Mouse (Mus musculus) layer of hippocampus, postnatal 25 days (tissue): ENCODE measurements around the gene Necap2. TPM values are rescaled to one million over a fixed set of nuclear protein-coding genes. Genes with fewer than 3 reads are reported as not detected.

Source experiments
- DNase-seq, 2 experiments: peaks; one replicate each; pipeline ENCODE4 v3.0.0; 2022; ENCODE audit warnings: mixed read lengths in 2 of 2, low spot score in 1 of 2; ENCODE audit errors: extremely low spot score in 1 of 2
- total RNA-seq, 2 experiments: library from RNA; stranded (reverse); gene quantifications; 2 replicates each; pipeline ENCODE4 v1.2.3; 2021

Gene Necap2
- total RNA-seq, 2 experiments from 2014 or later, result 41.2 to 46.5 TPM

DNA sequence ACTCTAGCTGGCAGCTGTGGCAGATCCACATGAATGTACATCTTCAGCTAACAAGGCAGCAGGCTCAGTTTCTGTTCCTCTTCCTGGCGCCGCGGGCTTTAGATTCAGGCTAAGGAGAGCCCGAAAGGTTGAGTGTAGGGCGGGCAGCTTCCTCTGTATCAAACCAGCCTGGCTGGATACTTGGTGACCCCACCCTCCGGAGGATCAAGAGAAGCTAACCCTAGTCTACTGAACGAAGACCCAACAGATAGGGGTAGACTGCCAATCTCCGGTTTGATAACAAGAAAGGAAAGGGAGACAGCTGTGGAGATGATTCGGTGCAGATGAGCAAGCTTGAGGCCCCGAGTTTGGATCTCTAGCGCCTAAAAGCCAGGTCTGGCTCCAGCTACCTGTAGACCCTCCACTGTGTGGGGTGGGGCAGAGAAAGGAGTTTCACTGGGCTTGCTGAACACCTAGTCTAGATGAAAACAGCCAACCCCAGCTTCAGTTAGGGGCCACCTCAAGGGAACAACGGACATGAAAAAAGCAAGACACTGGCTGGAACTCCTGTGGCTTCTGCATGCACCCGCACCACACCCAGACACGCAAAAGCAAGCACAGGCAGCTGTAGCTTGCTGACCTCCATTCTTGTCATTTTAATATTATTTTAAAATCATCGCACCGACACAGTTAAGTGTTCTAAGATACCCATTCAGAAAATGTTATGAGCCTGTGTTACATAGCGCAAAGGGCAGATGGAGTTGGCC, 1.2 kb downstream of the Necap2 start:
- DNase-seq, result no peak

DNA sequence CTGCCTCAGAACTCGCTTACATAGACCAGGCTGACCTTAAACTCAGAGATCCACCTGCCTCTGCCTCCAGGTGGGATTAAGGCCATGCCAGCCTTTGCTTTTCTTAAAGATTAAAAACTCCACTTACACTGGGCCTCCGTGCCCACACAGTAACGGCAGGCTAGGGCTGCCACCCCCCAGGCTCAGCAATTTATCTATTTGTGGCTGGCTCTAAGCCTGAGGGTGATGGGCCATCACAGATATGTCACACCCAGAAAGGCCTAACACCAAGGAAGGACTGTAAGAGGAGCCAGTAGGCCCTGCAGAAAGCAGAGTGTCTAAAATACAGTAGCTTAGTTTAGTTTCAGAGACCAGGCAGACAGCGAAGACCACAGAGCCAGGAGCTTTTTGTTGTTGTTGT, 4.0 kb downstream of the Necap2 start:
- DNase-seq, result no peak

DNA sequence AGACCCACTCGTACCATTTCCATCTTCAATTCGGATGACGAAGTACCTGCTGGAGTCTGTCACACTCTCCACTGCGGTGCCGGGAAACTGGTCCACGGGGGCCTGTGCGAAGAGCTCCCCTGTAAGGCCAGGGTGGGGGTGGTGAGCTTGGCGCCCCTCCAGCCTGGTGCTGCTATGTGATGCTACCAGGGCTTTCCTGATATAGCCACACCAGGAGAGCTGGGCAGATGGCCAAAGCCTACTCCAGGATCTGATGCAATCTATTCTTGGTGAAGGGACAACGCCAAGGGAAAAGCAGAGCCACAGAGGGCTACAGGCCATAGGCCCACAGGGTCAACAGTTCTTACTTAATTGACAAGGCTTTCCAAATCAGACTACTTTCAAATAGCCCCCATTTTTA, 4.5 kb downstream of the Necap2 start:
- no peak for DNase-seq

DNA sequence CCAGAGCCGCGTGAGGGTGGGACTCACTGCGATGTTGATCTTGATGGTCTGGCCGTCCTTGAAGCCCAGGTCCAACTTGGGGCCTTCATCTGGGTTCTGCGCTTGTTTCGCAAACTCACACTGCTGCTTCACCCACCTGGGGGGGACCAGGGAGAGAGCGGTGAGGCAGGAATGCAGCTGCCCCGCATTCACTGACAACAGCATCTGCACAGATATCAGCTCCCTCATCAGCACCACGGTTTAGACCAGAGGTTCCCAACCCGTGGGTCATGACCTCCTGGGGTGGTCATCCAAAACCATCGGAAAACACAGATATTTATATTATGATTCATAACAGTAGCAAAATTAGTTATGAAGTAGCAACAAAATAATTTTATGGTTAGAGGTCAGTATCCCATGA, 5.7 kb downstream of the Necap2 start:
- no peak for DNase-seq

DNA sequence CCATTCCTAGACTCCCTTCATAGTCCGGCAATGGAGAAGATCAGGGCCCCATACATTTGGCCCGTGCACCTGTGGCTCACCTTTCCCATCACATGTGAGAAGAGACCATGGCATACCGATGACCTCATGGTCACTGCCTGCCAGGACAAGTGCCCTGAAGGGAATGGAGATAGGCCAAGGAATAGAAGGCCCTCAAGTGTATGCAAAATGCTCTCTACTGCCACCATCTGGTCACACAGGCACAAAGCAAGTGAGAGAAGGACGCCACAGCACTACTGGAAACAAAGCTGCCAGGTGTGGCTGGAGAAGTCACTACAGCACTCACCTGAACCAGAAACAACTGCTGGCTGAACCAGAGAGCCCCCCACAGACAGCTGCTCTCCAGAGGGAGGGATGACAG, 8.4 kb downstream of the Necap2 start:
- DNase-seq, result peak in 1 of 2 experiments; percentile 54

DNA sequence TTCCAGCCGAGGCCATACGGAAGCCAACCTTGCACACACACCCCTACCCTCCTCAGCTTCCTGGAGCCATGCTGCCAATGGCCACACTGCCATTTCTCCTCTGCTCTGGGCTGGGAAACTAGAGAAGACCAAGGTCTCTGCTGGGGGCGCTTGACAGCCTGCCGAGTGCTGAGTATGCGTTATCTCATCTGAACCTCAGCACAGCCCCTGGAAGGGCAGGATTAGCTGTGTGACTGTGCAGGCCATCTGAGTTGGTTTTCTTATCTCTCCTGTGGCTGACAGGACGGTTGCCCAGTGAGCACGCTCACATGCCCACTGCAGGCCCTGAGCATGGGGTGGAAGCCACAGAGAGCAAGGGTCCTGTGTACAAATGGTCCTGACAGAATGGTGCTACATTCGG, 9.5 kb downstream of the Necap2 start:
- DNase-seq, result no peak

DNA sequence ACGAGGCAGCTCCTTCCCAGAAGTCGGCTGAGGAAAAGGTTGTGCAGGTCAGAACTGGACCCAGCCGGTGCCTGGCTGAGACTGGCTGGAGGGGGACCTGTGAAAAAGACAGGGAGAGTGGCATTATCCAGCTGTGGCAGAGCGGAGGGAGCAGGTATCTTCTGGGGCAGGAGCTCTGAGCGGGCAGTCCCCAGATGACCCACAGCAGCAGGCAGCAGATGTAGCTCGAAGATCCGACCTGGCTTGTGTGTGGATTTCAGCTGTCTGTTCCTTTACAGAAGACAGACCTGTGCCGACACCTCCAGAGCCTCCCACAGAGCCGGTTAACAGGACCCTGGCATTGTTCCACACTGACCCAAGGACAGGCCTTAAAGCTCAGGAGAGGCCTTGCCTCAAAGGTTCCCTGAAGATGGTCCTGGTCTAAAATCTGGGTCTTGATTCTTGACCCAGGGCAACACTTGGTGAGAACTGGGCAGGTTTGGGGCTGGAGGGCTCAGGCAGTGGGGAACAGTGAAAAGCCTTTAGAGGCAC, 10.6 kb downstream of the Necap2 start:
- DNase-seq, result no peak

DNA sequence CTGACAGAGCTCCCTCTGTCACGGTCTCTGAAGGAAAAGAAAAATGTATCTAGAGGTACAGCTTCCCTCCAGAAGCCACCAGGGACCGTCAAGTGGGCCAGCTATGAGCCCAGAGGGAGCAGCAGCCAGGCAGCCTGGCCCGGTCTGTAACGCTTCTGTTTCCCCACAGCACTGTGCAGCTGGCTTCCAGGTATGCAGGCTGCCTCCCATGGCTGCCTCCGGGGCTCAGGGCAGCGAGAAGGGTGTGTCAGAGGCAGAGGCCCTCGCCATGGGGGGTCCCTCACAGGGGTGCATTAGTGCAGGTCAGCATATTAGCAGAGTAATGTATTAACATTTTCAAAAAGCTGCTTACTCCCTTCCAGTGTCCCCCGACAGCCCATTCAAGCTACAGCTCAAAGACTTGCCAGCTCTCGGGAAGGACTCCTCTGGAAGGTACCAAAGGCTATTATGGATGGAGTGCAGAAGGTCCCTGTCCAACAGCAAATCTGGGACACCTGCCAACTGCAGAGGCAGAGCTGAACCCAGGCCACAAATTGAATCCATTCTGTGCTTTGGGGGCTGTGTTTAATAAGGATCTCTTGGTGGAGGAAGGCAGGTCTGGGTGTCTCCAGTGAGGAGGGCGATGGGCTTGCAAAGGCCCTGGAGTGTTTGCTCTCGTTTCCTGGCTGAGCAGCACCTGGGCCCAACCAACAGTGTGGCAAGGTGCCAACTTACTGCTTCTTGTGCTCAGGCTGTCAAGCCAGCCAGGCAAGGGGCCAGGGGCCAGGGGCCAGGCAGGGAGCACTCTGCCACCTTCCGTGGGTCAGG, 11.2 kb downstream of the Necap2 start:
- DNase-seq, result no peak

DNA sequence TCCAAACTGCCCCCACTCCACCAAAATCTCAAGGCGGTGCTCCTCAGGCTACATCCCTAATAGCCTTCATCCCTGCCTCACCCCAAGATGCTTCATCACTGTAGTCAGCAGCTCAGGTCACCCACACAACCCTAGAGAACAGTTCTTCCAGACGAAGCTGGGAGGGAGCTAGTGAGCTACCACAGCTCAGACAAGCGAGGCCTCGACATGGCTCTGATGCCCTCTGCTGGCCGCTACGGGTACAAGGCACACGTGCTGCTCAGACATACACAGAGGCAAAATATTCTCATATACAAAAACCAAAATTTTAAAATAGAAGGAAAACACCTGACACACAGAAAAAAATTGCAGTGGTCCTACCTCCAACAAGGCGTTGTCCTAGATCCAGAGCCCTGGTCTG, 13.0 kb downstream of the Necap2 start:
- peak in 1 of 2 experiments; percentile 82 for DNase-seq

DNA sequence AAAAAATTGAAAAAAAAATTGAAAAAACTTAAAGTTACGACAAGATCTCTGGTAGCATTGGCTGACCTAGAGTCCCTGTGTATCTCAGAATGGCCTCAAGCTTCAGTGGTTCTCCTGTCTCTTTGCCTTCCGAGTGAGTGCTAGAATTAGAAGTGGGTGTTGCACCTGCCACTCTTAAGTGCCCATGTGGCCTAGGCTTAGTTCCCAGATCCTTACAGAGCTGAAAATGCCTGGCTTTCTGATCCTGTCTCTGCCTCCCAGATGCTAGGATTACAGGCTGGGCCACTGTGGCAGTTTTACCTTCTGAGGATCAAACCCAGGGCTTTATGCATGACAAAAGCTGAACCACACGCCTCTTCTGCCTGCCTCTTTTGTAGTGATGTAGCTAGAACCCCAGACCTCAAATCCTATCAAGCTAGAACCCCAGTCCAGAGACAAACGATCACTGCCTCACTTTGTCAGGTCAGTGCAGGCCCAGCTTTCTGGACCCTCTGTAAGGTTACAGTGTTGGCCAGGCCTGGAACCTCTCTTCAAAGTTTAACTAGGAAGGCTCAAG, 14.0 kb downstream of the Necap2 start:
- no peak for DNase-seq

DNA sequence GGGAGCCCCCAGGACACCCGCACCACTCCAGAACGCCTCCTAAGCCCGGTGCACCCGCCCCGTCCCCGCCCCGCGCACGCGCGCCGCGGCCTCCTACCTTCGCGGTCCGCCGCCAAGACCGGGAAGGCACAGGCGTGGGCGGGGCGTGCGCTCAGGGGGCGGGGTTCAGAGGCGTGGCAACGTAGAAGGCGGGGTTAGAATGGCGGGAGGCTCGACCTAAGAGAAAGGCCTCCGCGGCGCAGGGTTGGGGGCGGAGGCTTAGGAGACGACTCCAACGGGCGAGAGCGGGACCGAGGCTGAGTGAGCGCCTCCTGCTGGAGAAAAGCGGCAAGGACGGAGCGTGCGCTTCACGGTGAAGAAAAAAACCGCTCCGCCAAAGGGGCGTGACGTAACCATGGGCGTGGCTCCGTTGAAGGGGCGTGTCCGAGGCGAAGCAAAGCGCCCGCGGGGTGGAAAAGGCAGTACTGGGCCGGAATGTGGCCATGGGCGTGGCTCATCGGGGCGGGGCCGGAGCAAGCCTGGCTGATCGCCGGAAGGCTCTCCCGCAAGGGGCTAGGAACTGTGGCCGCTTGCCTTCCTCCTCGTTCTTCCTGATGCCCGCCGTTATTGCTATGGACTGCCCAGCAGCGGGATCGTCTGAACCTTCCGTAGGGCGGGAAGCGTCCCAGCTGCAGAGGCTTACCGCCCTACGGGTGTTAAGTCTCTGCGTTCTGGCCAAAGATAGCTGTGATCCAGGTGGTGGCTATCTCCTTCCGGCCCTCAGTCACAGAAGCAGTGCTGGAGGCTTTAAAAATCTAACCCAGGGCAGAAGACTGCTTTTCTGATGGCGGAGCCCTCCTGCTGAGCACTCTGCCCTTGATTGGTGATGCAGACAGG, 17.5 kb downstream of the Necap2 start, which contains the start of gene Crocc:
Crocc (minus strand) TSS at position 125 of the 876 bp plus-strand sequence.
- peak; percentile 99 to 100 for DNase-seq

DNA sequence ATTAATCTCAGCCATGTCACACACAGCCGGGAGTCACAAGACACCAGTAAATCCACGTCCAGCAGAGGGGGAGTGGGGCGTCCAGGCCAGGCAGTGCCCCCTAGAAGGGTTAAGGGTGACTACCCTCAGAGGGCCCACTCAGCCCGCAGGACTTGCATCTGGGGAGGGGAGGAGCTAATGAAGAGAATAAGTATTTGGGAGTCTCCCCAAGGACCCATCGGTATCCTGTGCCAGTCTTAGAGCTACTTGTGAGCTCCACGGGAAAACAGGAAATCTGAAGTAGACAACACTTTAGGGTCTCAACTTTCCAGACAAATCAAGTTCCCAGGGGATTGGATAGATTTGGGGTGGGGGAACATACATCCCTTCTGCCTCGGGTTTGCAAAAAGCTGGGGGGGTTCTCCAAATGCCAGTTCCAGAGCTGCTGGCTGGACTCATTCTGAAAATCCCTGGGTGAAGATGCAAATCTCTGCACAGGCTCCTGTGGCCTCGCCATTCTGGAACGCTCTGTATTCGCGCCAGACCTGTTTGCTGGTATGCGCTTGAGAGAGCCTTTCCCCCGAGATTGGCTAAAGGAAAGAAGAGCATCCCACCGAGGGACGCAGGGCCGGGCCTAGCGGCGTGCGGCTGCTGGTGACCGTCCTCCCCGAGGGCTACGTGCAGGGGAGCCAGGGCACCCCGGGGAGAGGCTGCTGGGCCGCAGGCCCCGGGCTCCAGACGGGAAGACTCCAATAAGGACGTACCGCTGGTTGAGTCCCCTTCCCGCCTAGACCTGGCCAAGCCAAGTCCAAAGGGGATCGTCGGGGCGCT, 18.3 kb downstream of the Necap2 start:
- DNase-seq, result no peak

DNA sequence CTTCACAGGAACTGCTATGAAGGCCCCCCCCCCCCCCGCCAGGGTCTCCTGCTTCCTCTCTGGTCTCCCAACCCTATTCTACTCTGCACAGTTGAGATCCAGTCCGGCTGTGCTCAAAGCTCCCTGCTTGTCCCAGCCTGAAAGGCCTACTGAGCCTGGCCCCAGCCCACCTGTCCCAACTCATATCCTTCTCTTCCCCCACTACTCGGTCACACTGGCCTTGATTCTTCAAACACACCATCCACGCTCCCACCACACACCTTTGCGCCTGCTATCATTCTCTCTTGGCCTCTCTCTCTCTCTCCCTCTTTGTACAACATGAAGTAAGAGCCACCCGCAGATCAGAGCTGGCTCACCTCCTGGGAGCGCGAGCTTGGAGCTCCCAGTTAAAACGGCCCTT, 19.3 kb downstream of the Necap2 start:
- DNase-seq, result no peak

DNA sequence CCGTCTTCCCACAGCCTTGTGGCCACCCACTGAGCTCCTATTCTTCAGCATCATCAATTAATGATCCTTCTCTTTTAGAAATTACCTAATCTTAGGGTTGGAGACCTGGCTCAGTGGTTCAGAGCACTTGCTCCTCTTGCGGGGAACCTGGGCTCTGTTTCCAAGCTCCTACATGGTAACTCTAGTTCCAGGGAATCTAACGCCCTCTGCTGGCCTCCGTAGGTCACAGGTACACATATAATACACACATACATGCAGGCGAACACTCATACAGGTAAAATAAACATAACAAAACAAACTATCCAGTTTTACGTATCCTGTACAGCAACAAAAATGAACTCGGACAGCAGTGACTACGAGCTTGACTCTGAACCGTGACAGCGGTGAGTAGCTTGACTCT, 21.2 kb downstream of the Necap2 start:
- DNase-seq, result no peak

DNA sequence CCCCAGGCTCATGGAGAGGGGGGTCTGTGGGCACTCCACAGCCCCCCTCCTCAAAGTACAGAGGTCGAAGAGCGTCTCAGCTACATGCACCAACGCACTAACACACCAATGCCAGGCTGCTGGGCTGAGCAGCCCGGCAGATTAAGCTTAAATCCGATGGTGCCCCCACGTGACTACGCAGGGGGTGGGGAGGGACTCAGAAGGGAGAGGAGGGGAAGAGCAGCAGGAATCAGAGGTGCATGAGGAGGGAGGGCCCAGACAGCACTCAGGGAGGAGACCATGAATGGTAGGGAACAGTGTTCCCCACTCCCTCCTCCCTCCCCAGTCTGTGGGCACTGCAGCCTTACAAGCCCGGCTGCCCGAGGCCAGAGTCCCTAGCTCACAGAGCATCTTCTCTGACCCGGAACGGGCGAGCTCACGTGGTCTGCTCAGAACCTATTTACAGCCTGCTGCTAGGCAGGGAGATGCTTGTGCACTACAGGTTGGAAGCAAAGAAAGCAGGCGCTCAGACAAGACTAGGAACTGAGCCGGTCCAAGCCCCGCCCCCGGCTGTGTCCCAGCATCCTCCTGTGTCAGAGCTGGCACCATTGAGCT, 24.5 kb downstream of the Necap2 start:
- peak; percentile 56 to 71 for DNase-seq

DNA sequence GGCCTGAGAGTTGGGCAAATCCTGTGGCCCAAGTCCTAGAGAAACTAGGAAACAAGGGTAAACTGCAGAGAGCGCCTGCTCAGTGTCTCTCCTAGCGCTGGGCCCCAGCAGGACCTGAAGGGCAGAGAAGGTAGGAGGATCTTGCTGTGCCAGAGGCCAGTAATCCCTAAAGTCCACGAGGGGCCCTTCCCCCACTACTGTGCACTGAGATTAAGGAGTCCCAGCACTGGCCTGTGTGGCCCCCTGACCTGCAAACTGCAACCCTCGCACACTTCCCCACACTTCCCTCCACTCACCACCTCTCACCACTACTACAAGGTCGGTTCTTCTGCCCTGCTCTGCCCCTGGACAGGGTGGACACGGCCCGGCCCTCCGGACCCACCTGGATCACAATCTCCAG, 25.0 kb downstream of the Necap2 start:
- no peak for DNase-seq

DNA sequence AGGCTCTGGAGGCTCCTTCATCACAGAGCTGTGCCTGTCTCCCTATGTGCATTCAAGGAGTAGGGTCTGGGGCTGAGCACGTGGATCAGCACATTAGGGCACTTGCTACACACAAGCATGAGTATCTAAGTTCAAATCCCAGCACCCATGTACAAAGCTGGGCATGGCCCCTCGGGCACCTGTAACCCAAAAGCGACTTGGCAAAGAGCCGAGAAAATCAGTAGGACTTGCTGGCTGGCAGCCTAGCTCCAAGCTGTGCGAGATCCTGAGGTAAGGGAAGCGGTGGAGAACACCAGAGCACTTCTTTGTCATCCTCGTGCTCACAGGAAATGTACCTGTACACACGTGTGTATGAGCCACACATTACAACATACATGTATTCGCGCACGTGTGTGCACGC, 25.7 kb downstream of the Necap2 start:
- no peak for DNase-seq

DNA sequence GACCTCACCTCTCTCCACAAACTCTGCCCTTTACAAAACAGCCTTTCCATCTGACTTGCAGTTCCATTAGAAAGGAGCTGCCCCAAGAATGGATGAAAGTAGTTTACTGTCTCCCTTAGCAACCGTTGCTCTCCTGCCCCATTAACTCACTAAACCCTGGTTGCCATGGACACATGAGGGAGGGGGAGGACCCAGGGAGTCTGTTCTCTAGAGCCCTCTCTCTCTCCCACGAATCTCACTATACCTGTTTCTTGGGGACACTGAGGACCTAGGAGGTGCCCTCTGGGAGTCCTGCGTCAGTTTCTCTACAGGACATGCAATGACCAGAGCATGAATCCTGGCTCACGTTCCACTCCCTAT, 28.7 kb downstream of the Necap2 start:
- no peak for DNase-seq

DNA sequence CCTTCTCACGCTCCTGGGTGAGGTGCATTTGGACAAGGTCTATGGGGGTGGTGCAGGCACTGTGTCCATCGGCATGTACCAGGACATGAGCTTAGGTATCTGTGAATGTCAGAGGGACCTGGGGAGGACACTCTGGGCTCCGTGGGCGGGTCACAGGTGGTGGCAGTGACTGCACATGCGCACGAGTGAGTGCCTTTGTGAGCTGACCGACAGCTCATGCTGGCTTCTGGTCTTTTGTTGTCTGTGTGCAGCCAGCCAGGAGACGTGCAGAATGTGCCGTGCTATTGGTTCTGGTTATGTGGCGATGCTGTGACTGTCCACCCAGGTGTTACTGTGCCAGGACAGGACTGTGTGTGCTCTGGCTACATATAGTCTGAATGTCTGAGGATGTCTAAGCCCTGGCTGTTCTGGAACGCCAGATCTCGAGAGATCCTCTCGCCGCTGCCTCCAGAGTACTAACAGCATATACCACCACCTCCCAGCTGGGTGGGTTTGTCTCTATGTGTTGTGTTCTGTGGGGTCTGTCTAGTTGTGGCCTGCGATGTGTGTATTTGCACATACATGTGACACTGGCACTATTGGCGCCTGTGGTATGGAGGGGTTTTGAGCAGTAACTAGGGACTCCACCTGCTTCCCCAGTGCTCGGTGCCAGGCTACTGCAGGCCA, 29.2 kb downstream of the Necap2 start:
- no peak for DNase-seq
